Mouse (Mus musculus) ovary, adult 18-20 months (tissue): ENCODE results near the gene Ttc27.

Source experiments
- DNase-seq: peaks from one replicate; pipeline ENCODE4 v3.0.0; 2022; ENCODE audit warnings: low spot score, mixed read lengths

Gene Ttc27

GRCm38 (mm10) chr17:74887039-74887438 is 169.5 kb downstream of the Ttc27 start:
- no peak for DNase-seq

- no peak for DNase-seq
Measured at GRCm38 (mm10) chr17:74888836-74889534, 171.5 kb downstream of the Ttc27 start.

- DNase-seq = no peak
Measured at GRCm38 (mm10) chr17:74889535-74890117, 172.1 kb downstream of the Ttc27 start.

- no peak for DNase-seq
Measured at GRCm38 (mm10) chr17:74902453-74902852, 184.9 kb downstream of the Ttc27 start.

- no peak for DNase-seq
Measured at GRCm38 (mm10) chr17:74903411-74904331, 186.1 kb downstream of the Ttc27 start.

GRCm38 (mm10) chr17:74904332-74904687 is 186.8 kb downstream of the Ttc27 start:
- DNase-seq = no peak

- no peak for DNase-seq
Measured at GRCm38 (mm10) chr17:74904956-74905355, 187.4 kb downstream of the Ttc27 start.

GRCm38 (mm10) chr17:74912995-74913394 is 195.5 kb downstream of the Ttc27 start:
- DNase-seq = no peak
